Mouse (Mus musculus) E14TG2a.4 (cell line): ENCODE results near the gene 4933402J07Rik.
A peak's percentile ranks its signal among the peaks of the same experiment; 100 is the strongest.

ENCODE experiments used
- CTCF ChIP-seq: conservative IDR thresholded peaks from 2 replicates; pipeline ENCODE4 v1.5.1; 2014; ENCODE audit warnings: low read length
- NANOG ChIP-seq: IDR thresholded peaks from 2 replicates; pipeline ENCODE4 v1.6.1; 2014; ENCODE audit warnings: borderline replicate concordance, low read length, mixed read lengths

- peak; percentile 43 for TF ChIP-seq CTCF
- TF ChIP-seq NANOG, result no peak
Measured at GRCm38 (mm10) chr8:87570880-87571279, 7.2 kb downstream of the 4933402J07Rik start.
